Mouse (Mus musculus): ENCODE data around the gene Tmcc3. TPM values are rescaled to one million over a fixed set of nuclear protein-coding genes. Genes with fewer than 3 reads are reported as not detected.

Tmcc3 gene
- polyA plus RNA-seq (2012; rRNA removed), result 12.0 and 14.2 TPM in 2 replicates

GRCm38 (mm10) chr10:94311511-94312006 lies at the start of gene Tmcc3:
Gene Tmcc3 (plus strand): TSS chr10:94311949.

GRCm38 (mm10) chr10:94298471-94298870 lies 13.3 kb upstream of the Tmcc3 start, which contains the start of gene Gm4792:
Gene Gm4792 (minus strand): TSS chr10:94298703.

Other genes starting within 250 kb of the Tmcc3 start
- 5.0 and 5.4 TPM in 2 replicates for gene Nr2c1, start 163.9 kb upstream of the Tmcc3 start, polyA plus RNA-seq (2012; rRNA removed)
- 33.6 and 49.5 TPM in 2 replicates for gene Ndufa12, start 113.2 kb upstream of the Tmcc3 start, polyA plus RNA-seq (2012; rRNA removed)
- gene Gm4792, start 13.2 kb upstream of the Tmcc3 start, polyA plus RNA-seq (2012; rRNA removed), result not detected in 2 replicates